Mouse (Mus musculus): Measurements from ENCODE around the gene Btg1-ps2. TPM values are rescaled to one million over a fixed set of nuclear protein-coding genes. Genes with fewer than 3 reads are reported as not detected.

The Btg1-ps2 gene
- polyA plus RNA-seq, 1 experiment from 2014 or later = not detected

GRCm38 (mm10) chrX:38008756-38009155 is 34.2 kb downstream of the Btg1-ps2 start:
- ATAC-seq (replicated peaks; ENCODE audit: low FRiP score, low read depth) = no peak
- TF ChIP-seq CTCF (IDR thresholded peaks at IDR 0.05; ENCODE audit: low read depth) = no peak
- 66% methylated on average over 2 of the region's 2 CpGs for WGBS

More at GRCm38 (mm10) chrX:38008756-38009155, 34.2 kb downstream of the Btg1-ps2 start:
- no peak for DNase-seq (ENCODE audit: low spot score)
- Histone ChIP-seq H3K36me3 (ENCODE audit: insufficient read depth, low read length) (no peaks in the 10 kb centered on the region), H3K9ac (ENCODE audit: low read depth, low read length) (no peak overlapping the region), H3K4me1 (replicated peaks; ENCODE audit: insufficient read depth, low read length) (no peaks in the 10 kb centered on the region), H3K9me3 (replicated peaks; ENCODE audit: low read length) (no peaks in the 10 kb centered on the region), H3K4me3 (replicated peaks; ENCODE audit: low read depth, low read length) (no peak overlapping the region), H3K27ac (no peak overlapping the region), H3K4me2 (ENCODE audit: low read length) (no peak overlapping the region), H3K27me3 (ENCODE audit: insufficient read depth, low read length) (no peaks in the 10 kb centered on the region)

Other genes starting within 250 kb of the Btg1-ps2 start
- 0.54 and 0.58 TPM in 2 replicates for gene Rhox5, start 238.3 kb downstream of the Btg1-ps2 start, polyA plus RNA-seq (2015; fragmentation: Nextera tagmentation; extraction: Ambion mirVana)
- not detected in 2 replicates for gene Rhox6, start 216.2 kb downstream of the Btg1-ps2 start, polyA plus RNA-seq (2015; fragmentation: Nextera tagmentation; extraction: Ambion mirVana)
- gene Rhox7a, start 211.4 kb downstream of the Btg1-ps2 start, polyA plus RNA-seq (2015; fragmentation: Nextera tagmentation; extraction: Ambion mirVana) = not detected in 2 replicates
- gene Rhox8, start 164.2 kb downstream of the Btg1-ps2 start, polyA plus RNA-seq (2015; fragmentation: Nextera tagmentation; extraction: Ambion mirVana) = not detected in 2 replicates
- gene Rhox7b, start 145.9 kb downstream of the Btg1-ps2 start, polyA plus RNA-seq (2015; fragmentation: Nextera tagmentation; extraction: Ambion mirVana) = not detected in 2 replicates
- gene Rhox9, start 141.3 kb downstream of the Btg1-ps2 start, polyA plus RNA-seq (2015; fragmentation: Nextera tagmentation; extraction: Ambion mirVana) = not detected in 2 replicates
- not detected in 2 replicates for gene Btg1-ps1, start 24.3 kb downstream of the Btg1-ps2 start, polyA plus RNA-seq (2015; fragmentation: Nextera tagmentation; extraction: Ambion mirVana)
- not detected in 2 replicates for gene Rhox10, start 23.4 kb upstream of the Btg1-ps2 start, polyA plus RNA-seq (2015; fragmentation: Nextera tagmentation; extraction: Ambion mirVana)
- not detected in 2 replicates for gene Rhox11, start 42.0 kb upstream of the Btg1-ps2 start, polyA plus RNA-seq (2015; fragmentation: Nextera tagmentation; extraction: Ambion mirVana)
- not detected in 2 replicates for gene Rhox12, start 67.8 kb upstream of the Btg1-ps2 start, polyA plus RNA-seq (2015; fragmentation: Nextera tagmentation; extraction: Ambion mirVana)
- gene Rhox13, start 78.1 kb upstream of the Btg1-ps2 start, polyA plus RNA-seq (2015; fragmentation: Nextera tagmentation; extraction: Ambion mirVana) = not detected in 2 replicates
- 3.5 and 3.6 TPM in 2 replicates for gene Zbtb33, start 146.7 kb upstream of the Btg1-ps2 start, polyA plus RNA-seq (2015; fragmentation: Nextera tagmentation; extraction: Ambion mirVana)
- gene Tmem255a, start 209.3 kb upstream of the Btg1-ps2 start, polyA plus RNA-seq (2015; fragmentation: Nextera tagmentation; extraction: Ambion mirVana) = 15.5 and 16.1 TPM in 2 replicates